Mouse (Mus musculus) limb, embryonic 15.5 days (tissue): ENCODE measurements around the gene Rpl36al. TPM values are rescaled to one million over a fixed set of nuclear protein-coding genes. Genes with fewer than 3 reads are reported as not detected.
A peak's percentile ranks its signal among the peaks of the same experiment; 100 is the strongest.
"Not testable (repeated sequence)": the region's sequence is repeated elsewhere in the genome, so short reads cannot be mapped to it uniquely, and the experiment has no call there.

Source experiments
- ATAC-seq: fragments of 200-750 bp; cut with Nextera tagmentation; 2 replicates; pipeline ENCODE4 v1.8.0; 2017; ENCODE audit warnings: low read depth, moderate TSS enrichment; ENCODE audit not compliant: insufficient number of reproducible peaks, low FRiP score, low TSS enrichment
- H3K27ac ChIP-seq: fragments of 300-500 bp; sonication (generic); 2 replicates; pipeline ENCODE4 v1.5.1; 2015; ENCODE audit warnings: moderate library complexity, mild to moderate bottlenecking, inconsistent platforms
- H3K27me3 ChIP-seq: fragments of 300-500 bp; sonication (generic); 2 replicates; pipeline ENCODE4 v1.6.1; 2015; ENCODE audit warnings: inconsistent platforms
- H3K36me3 ChIP-seq: fragments of 300-500 bp; sonication (generic); 2 replicates; pipeline ENCODE4 v1.6.1; 2015; ENCODE audit warnings: inconsistent platforms
- H3K4me1 ChIP-seq: fragments of 300-500 bp; sonication (generic); 2 replicates; pipeline ENCODE4 v1.6.1; 2015; ENCODE audit warnings: inconsistent platforms
- H3K4me2 ChIP-seq: fragments of 300-500 bp; sonication (generic); 2 replicates; pipeline ENCODE4 v1.6.1; 2015; ENCODE audit warnings: mild to moderate bottlenecking, inconsistent platforms
- H3K4me3 ChIP-seq: fragments of 300-500 bp; sonication (generic); 2 replicates; pipeline ENCODE4 v1.5.1; 2015; ENCODE audit warnings: mild to moderate bottlenecking, inconsistent platforms
- H3K9ac ChIP-seq: fragments of 300-500 bp; sonication (generic); 2 replicates; pipeline ENCODE4 v1.6.1; 2015; ENCODE audit warnings: inconsistent platforms
- H3K9me3 ChIP-seq: fragments of 300-500 bp; sonication (generic); 2 replicates; pipeline ENCODE4 v1.6.1; 2016; ENCODE audit warnings: inconsistent platforms
- WGBS: fragments of 180-500 bp; shearing (Covaris S2); methylation state at CpG from one replicate; pipeline ENCODE4 v1.1.7; 2015; 5-methylcytosine and 5-hydroxymethylcytosine counted together
- polyA plus RNA-seq: library from polyadenylated mRNA; unstranded; fragments of >200 nt; fragmentation: Nextera tagmentation; extraction: Ambion mirVana; gene quantifications from 2 replicates; pipeline ENCODE4 v1.2.1, GENCODE M21; 2015

Rpl36al gene
- polyA plus RNA-seq, 1 experiment from 2014 or later = 592 TPM

DNA sequence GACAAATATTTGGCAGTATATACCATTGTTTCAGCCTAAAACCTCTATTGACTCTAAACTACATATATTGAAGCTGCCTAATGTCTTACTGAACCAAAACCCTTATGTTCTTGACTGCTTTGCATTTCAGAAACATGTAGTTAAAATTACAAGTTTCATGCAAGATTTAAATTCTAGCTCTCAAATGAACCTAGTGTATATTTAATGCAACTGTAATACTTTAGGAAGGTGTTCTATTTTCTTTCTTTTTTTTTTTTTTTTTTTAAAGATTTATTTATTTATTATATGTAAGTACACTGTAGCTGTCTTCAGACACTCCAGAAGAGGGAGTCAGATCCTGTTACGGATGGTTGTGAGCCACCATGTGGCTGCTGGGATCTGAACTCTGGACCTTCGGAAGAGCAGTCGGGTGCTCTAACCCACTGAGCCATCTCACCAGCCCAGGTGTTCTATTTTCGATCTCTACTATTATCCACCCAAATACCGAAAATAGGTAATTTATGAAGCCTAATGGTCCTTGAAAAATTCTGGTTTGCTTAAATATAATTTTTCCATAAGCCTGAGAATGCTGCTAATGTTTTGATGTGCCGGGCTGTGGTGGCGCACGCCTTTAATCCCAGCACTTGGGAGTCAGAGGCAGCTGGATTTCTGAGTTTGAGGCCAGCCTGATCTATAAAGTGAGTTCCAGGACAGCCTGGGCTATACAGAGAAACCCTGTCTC is 16.9 kb downstream of the Rpl36al start:
- H3K9ac ChIP-seq, H3K4me3 ChIP-seq, H3K9me3 ChIP-seq, H3K27me3 ChIP-seq, H3K4me2 ChIP-seq, H3K27ac ChIP-seq, ATAC-seq, H3K36me3 ChIP-seq: not testable (repeated sequence)
- peaks cover 12% of the 10 kb centered on the region; the same call in 1 of the 2 replicates for H3K4me1 ChIP-seq
- WGBS = 69% methylated on average over 8 of the region's 8 CpGs

DNA sequence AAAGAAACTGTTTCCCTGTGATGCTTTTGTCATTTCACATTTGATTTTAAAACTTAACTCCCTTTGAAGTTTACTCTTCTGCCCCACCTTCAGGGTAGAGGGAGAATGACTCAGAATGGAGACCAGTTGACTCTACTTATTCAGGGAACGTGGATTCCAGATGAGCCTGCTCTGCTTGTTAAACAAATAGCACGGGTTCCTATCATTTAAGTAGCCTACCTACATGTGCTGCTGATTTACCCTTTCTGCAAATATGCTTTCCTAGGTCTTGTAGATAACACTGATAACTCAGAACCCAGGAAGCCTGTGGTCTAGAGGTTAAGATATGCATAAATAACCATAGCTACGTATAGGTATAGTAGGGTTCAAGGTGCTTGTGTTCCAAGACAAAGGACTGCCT is 19.0 kb downstream of the Rpl36al start:
- Histone ChIP-seq H3K4me2 (no peak overlapping the region), H3K36me3 (no peaks in the 10 kb centered on the region), H3K27ac (no peak overlapping the region), H3K4me1 (peaks cover 10% of the 10 kb centered on the region; the same call in 1 of the 2 replicates), H3K9me3 (no peaks in the 10 kb centered on the region), H3K9ac (no peak overlapping the region), H3K27me3 (no peaks in the 10 kb centered on the region), H3K4me3 (no peak overlapping the region)
- ATAC-seq = no peak
- 41% methylated on average over 3 of the region's 3 CpGs for WGBS

DNA sequence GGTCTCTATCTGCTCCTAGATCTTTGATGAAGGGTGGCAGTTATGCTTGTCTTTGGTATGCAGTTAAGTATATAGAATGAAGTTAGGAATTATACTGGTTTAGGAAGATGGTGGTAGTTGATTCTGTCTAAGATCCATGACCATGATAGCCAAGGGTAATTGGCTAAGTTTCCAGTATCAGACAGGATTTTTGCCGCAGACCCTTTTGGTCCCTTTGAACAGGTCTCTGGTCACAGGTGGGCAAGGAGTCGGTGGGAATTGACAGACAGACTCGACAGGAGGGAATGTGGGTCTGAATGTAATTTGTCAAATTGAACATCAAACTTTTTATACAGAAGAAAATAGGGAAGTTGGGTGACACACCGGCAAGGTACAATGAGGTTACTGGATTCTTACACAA is 20.3 kb downstream of the Rpl36al start:
- WGBS = 81% methylated on average over 4 of the region's 4 CpGs
- not testable (repeated sequence) for H3K4me1 ChIP-seq, H3K4me3 ChIP-seq, H3K9ac ChIP-seq, H3K4me2 ChIP-seq, H3K27me3 ChIP-seq, H3K9me3 ChIP-seq, H3K27ac ChIP-seq, ATAC-seq, H3K36me3 ChIP-seq

DNA sequence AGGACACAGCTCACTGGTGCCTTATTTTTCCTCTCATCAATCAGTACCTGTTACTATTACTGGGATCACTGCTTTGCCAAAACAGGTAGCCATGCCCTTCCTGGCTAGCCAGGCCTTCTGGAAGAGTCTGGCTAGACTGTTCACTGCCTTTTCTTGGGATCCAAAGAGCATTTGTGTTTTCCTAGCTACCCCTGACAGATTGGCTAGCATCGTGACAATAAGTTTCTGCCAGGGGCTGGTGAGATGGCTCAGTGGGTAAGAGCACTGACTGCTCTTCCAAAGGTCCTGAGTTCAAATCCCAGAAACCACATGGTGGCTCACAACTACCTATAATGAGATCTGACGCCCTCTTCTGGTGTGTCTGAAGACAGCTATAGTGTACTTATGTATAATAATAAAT is 23.2 kb downstream of the Rpl36al start:
- not testable (repeated sequence) for H3K4me2 ChIP-seq
- 79% methylated on average over 2 of the region's 2 CpGs for WGBS

DNA sequence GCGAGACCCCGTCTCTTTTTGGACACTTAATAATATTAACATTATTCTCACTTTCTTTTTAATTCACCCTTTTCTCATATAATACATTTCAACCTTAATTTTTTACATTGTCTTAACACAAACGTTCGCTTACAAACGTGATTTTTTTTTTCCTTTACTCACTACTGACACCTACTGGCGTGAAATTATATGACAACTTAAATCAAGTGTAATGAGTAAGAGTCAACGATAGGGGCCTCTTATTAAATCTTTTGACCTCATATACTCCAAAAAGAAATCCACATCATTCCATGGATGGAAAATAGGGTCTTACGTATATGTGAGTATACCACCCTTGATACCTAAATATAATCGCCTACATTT is 24.3 kb downstream of the Rpl36al start:
- H3K9ac ChIP-seq = no peak overlapping the region
- 4% methylated on average over 9 of the region's 9 CpGs for WGBS
- ATAC-seq = no peak
- no peaks in the 10 kb centered on the region for H3K27me3 ChIP-seq
- H3K4me2 ChIP-seq = no peak overlapping the region
- peaks cover 17% of the 10 kb centered on the region for H3K36me3 ChIP-seq
- 0 out of 2 replicates have a peak overlapping the region, but pooled peaks have one; percentile 63 for H3K27ac ChIP-seq
- peaks cover 4% of the 10 kb centered on the region for H3K4me1 ChIP-seq
- no peaks in the 10 kb centered on the region for H3K9me3 ChIP-seq
- peak overlapping the region; percentile 66 for H3K4me3 ChIP-seq

More for the DNA sequence above, 23.2 kb downstream of the Rpl36al start:
- not testable (repeated sequence) for H3K27me3 ChIP-seq, H3K9me3 ChIP-seq, H3K4me1 ChIP-seq, H3K27ac ChIP-seq, H3K4me3 ChIP-seq, H3K9ac ChIP-seq, ATAC-seq
- H3K36me3 ChIP-seq = peaks cover 17% of the 10 kb centered on the region

DNA sequence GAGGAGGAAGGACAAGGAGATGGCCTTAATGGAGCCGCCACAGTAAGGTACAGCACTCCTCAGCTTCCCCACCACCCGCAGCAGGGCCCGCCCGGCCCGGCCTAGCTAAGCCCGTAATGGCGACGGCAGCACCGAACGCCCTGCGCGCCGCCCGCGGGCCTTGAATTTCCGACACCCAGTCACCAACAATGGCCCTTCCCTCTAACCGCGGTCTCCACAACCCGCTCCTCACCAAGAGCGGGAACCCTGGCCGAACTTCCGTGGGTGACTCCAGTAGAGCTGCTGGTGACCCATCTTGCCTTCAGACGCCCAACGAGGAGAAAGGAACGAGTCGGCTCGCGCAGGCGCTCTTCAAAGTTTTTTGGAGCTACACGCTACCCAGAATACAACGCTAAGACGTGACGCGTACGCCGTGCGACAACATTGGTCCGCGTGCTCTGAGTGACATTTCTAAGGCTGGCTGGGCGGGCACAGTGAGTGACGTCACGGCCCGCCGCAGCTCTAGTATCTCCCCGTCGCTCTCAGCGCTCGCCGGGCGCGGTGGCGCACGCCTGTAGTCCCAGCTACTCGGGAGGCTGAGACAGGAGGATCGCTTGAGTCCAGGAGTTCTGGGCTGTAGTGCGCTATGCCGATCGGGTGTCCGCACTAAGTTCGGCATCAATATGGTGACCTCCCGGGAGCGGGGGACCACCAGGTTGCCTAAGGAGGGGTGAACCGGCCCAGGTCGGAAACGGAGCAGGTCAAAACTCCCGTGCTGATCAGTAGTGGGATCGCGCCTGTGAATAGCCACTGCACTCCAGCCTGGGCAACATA is 24.9 kb downstream of the Rpl36al start, which contains the start of gene Rps29:
Rps29 (minus strand) TSS at position 422 of the 813 bp plus-strand sequence.
- not testable (repeated sequence) for H3K27me3 ChIP-seq, H3K9me3 ChIP-seq, H3K4me1 ChIP-seq
- Histone ChIP-seq H3K4me3 (peak within 1 kb of the TSS; percentile 66), H3K4me2 (peak within 1 kb of the TSS; percentile 55), H3K36me3 (peaks cover 17% of the 10 kb centered on the region), H3K9ac (peak within 1 kb of the TSS; percentile 72), H3K27ac (peak within 1 kb of the TSS; percentile 95)
- under 1% methylated on average over 62 of the region's 68 CpGs for WGBS
- ATAC-seq = peak; percentile 98

DNA sequence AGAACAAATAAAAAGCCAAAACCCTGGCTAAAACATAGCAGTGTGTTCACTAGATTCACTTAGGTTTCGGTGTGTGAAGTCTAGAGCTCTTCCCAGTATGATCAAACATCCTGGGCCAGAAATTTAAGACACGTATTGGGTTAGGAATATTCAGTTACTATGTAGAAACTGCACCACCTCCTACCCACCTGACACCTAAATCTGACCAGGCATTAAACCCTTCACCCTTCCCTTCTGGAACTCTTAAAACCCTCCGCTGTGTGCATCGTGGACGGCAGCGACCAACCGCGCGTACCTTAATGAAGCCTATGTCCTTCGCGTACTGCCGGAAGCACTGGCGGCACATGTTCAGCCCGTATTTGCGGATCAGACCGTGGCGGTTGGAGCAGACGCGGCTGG is 25.5 kb downstream of the Rpl36al start:
- Histone ChIP-seq H3K4me3 (peak overlapping the region; percentile 66), H3K9me3 (no peaks in the 10 kb centered on the region), H3K4me2 (peak overlapping the region; percentile 55), H3K27me3 (no peaks in the 10 kb centered on the region), H3K36me3 (peaks cover 17% of the 10 kb centered on the region), H3K9ac (peak overlapping the region; percentile 72), H3K4me1 (peaks cover 4% of the 10 kb centered on the region), H3K27ac (peak overlapping the region; percentile 95)
- no peak for ATAC-seq
- WGBS = 1% methylated on average over 19 of the region's 19 CpGs

DNA sequence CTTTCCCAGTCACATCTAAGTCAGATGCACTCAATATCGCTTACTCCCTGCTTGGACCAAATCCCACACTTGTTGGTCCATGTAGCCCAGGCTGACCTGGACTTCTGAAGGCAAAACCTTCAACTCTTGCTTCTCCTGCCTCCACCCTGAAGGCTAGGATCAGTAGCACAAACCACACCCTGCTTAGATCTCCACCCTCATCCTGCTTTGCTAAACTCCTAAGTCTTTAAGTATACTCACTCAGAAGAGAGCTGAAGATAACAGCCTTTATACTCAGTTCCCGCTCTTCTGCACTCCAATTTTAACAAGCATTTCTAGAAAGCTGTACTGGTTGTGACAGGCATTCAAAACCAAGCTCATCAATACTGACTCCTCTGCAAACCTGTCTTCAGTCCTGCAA is 26.8 kb downstream of the Rpl36al start:
- no peaks in the 10 kb centered on the region for H3K9me3 ChIP-seq
- no peak overlapping the region for H3K9ac ChIP-seq
- no peaks in the 10 kb centered on the region for H3K27me3 ChIP-seq
- 91% methylated on average over 2 of the region's 2 CpGs for WGBS
- no peak overlapping the region for H3K27ac ChIP-seq
- H3K36me3 ChIP-seq = peaks cover 17% of the 10 kb centered on the region
- H3K4me2 ChIP-seq = no peak overlapping the region
- no peak overlapping the region for H3K4me3 ChIP-seq
- H3K4me1 ChIP-seq = peaks cover 4% of the 10 kb centered on the region
- ATAC-seq = no peak

DNA sequence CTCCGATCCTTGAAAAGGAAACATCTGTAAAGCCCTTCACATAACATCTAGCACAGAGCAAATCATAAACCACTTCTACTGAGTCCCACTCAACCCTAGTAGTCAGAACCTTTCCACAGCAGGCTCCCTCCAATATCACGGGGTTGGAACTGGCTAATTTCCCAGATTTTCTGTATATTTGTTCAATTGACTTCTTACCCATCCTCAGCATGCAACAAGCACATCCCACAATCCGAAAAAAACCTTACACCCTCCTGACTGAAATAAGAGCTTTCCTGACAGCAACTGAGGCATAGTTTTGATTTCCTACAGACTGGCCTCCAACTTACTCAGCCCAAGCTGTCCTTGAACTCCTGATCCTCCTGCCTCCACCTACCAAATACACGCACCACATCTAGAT is 27.4 kb downstream of the Rpl36al start:
- no peak overlapping the region for H3K4me3 ChIP-seq
- no peaks in the 10 kb centered on the region for H3K9me3 ChIP-seq
- peaks cover 17% of the 10 kb centered on the region for H3K36me3 ChIP-seq
- no peak overlapping the region for H3K4me2 ChIP-seq
- no peaks in the 10 kb centered on the region for H3K27me3 ChIP-seq
- no peak overlapping the region for H3K9ac ChIP-seq
- ATAC-seq = no peak
- H3K27ac ChIP-seq = no peak overlapping the region
- peaks cover 4% of the 10 kb centered on the region for H3K4me1 ChIP-seq
- WGBS = 85% methylated on average over 4 of the region's 4 CpGs

DNA sequence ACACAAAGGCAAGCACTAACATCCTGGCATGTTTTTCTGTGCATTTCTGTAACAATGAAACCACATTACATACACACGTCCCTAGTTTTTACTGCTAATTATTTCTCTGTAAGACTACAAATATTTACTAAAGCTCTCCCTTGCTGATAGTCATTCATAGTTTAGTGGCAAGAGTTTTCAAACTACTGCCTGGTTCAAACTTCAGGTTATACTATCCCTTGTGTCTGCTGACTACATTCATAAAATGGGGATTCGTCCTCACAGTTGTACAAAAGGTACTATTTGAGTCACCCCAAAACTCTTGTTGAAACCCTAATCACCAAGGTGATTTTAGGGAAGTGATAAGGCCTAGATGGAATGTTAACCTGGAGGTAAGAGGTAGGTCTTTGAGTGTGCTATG is 28.0 kb downstream of the Rpl36al start:
- WGBS = 78% methylated on average over 2 of the region's 2 CpGs
- Histone ChIP-seq H3K9ac (no peak overlapping the region), H3K36me3 (peaks cover 17% of the 10 kb centered on the region), H3K9me3 (no peaks in the 10 kb centered on the region), H3K4me3 (no peak overlapping the region), H3K4me2 (no peak overlapping the region), H3K27ac (no peak overlapping the region), H3K4me1 (peaks cover 4% of the 10 kb centered on the region), H3K27me3 (no peaks in the 10 kb centered on the region)
- ATAC-seq = no peak

DNA sequence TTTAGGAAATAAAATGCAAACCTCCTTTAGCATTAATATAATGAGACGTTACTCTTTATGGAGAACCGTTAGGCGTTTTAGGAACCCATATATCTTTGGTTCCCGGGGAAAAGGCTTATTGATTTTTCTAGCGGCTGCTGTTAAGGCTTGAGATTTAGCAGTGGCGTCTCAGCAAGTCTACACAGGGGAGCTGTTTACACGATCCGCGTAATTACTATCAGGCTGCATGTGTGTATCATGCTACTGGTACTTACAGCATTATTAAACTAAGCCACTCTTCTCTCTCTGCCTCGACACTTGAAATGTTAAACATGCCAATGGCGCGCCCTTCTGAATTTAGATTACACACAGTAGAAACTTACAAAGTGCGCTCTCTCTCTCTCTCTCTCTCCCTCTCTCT is 33.8 kb downstream of the Rpl36al start:
- no peak overlapping the region for H3K9ac ChIP-seq
- no peak overlapping the region for H3K4me3 ChIP-seq
- no peaks in the 10 kb centered on the region for H3K4me1 ChIP-seq
- H3K27ac ChIP-seq = no peak overlapping the region
- WGBS = 59% methylated on average over 13 of the region's 13 CpGs
- no peak overlapping the region for H3K4me2 ChIP-seq
- no peaks in the 10 kb centered on the region for H3K27me3 ChIP-seq
- no peaks in the 10 kb centered on the region for H3K9me3 ChIP-seq
- ATAC-seq = no peak
- H3K36me3 ChIP-seq = no peaks in the 10 kb centered on the region

DNA sequence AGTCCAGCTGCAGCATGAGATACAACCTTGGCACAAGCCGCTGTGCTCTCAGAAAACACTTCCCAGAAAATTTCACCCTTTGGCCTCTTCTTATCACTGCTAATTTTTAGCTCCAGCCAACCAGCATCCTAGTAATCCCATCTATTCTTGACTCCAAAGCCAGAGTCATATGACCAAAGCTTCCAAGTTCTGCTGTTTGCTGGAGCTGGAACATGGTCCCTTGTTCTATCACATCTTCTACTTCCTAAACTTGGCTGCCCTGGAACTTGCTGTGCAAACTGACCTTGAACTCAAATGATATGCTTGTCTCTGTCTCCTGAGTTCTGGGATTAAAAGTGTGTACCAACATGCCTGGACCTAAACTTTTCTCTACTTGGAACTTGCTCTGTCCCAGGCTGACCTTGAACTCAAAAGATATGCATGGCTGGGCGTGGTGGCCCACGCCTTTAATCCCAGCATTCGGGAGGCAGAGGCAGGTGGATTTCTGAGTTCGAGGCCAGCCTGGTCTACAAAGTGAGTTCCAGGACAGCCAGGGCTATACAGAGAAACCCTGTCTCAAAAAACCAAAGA is 36.6 kb downstream of the Rpl36al start:
- H3K27ac ChIP-seq = no peak overlapping the region
- no peaks in the 10 kb centered on the region for H3K27me3 ChIP-seq
- no peak overlapping the region for H3K4me2 ChIP-seq
- no peak overlapping the region for H3K9ac ChIP-seq
- H3K9me3 ChIP-seq = no peaks in the 10 kb centered on the region
- H3K4me3 ChIP-seq = no peak overlapping the region
- H3K4me1 ChIP-seq = no peaks in the 10 kb centered on the region
- no peak for ATAC-seq
- 93% methylated on average over 5 of the region's 5 CpGs for WGBS
- no peaks in the 10 kb centered on the region for H3K36me3 ChIP-seq
